14 mouse cellular contexts compared by ENCODE assay signal in the genomic region with DNA sequence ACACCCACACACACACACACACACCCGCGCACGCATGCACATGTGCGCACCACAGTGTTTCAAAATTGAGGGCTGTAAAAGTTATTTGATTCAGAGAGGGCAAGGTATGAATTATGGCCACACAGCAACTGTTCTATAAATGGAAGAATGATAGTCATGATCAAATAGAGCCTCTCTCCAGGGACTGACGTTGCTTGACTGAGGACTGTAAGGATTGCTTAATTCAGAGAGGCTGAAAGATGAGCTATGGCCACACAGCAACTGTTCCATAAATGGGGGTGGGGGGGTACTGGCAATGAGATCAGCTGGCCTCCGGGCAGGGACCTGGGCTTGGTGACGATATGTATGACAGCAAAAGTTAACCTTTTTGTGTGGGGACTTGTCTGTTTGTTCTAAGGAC. TPM values are rescaled to one million over a fixed set of nuclear protein-coding genes. Genes with fewer than 3 reads are reported as not detected.
A peak's percentile ranks its signal among the peaks of the same experiment; 100 is the strongest.
DNase-seq lines count a peak whose midpoint lies in the region; ATAC-seq and TF ChIP-seq lines count a peak whose summit lies in the region.
"Had no signal": no experiment of that assay in that cellular context is flagged by ENCODE, and none has a peak within 500 bp of the region (broad histone marks: within the 10 kb centered on the region; RNA-seq: fewer than 3 reads in every experiment).

No protein-coding gene starts in this region.

- no peaks in the 10 kb centered on the region for H3K9me3 ChIP-seq in heart, embryonic 14.5 days (ENCODE audit: control insufficient read depth, low read length)
- no peaks in the 10 kb centered on the region for H3K9me3 ChIP-seq in lung, postnatal 0 days (ENCODE audit: low read length)
- no peaks in the 10 kb centered on the region for H3K9me3 ChIP-seq in heart, postnatal 0 days (replicated peaks; ENCODE audit: control insufficient read depth, low read length)
- H3K9me3 ChIP-seq: forebrain, embryonic 15.5 days; hindbrain, embryonic 12.5 days; midbrain, embryonic 12.5 days had no signal

- intact Hi-C loops in heart, postnatal 10 days (cut with DNase I): no loop called here

- 79% methylated on average over 7 of the region's 7 CpGs for WGBS in heart, embryonic 14.5 days
- 70% methylated on average over 7 of the region's 7 CpGs for WGBS in lung, postnatal 0 days
- WGBS in heart, postnatal 0 days: 73% methylated on average over 7 of the region's 7 CpGs

- peak overlapping the region; percentile 92 to 93 for H3K27ac ChIP-seq in heart, embryonic 14.5 days (replicated peaks in 1 of 2; ENCODE audit: control insufficient read depth in 1 of 2, insufficient read depth in 1 of 2, low read depth in 2 of 2, low read length in 2 of 2)
- peak overlapping the region; percentile 86 for H3K27ac ChIP-seq in lung, postnatal 0 days (ENCODE audit: low read length)
- H3K27ac ChIP-seq in heart, postnatal 0 days (ENCODE audit: low read depth): peak overlapping the region; percentile 92
- H3K27ac ChIP-seq: forebrain, embryonic 15.5 days; hindbrain, embryonic 12.5 days; midbrain, embryonic 12.5 days had no signal

- no peak for DNase-seq in heart, postnatal 10 days
- peak; percentile 41 for DNase-seq in lung, postnatal 0 days (ENCODE audit: low spot score)
- DNase-seq in lung, postnatal 14 days: no peak
- no peak for DNase-seq in heart, postnatal 0 days (ENCODE audit: low spot score)
- DNase-seq in adrenal gland, postnatal 4 days (ENCODE audit: low spot score in 2 of 2): no peak
- DNase-seq in spleen, postnatal 36 days (ENCODE audit: low spot score in 2 of 2): no peak

- no peak for TF ChIP-seq EP300 in lung, postnatal 0 days (IDR thresholded peaks at IDR 0.05)
- no peak for TF ChIP-seq EP300 in heart, postnatal 0 days (IDR thresholded peaks at IDR 0.05; ENCODE audit: low read depth)

- H3K4me1 ChIP-seq in heart, embryonic 14.5 days (ENCODE audit: control insufficient read depth in 2 of 2, insufficient read depth in 2 of 2, low read length in 2 of 2): peaks cover 47 to 61% of the 10 kb centered on the region in 2 experiments
- H3K4me1 ChIP-seq in lung, postnatal 0 days (ENCODE audit: insufficient read depth, low read depth, low read length): peaks cover 46% of the 10 kb centered on the region
- peaks cover 50% of the 10 kb centered on the region for H3K4me1 ChIP-seq in heart, postnatal 0 days (ENCODE audit: control insufficient read depth, insufficient read depth)

- no peak for TF ChIP-seq CTCF in lung, postnatal 0 days (IDR thresholded peaks at IDR 0.05)
- TF ChIP-seq CTCF in heart, postnatal 0 days (IDR thresholded peaks at IDR 0.05; ENCODE audit: low read depth): no peak

- H3K9ac ChIP-seq in heart, embryonic 14.5 days (ENCODE audit: low read length): no peak overlapping the region; the same call in 1 of the 2 replicates
- no peak overlapping the region for H3K9ac ChIP-seq in lung, postnatal 0 days (replicated peaks; ENCODE audit: low read depth)
- H3K9ac ChIP-seq in heart, postnatal 0 days (replicated peaks; ENCODE audit: low read depth, low read length): no peak overlapping the region
- H3K9ac ChIP-seq: forebrain, embryonic 15.5 days; hindbrain, embryonic 12.5 days; midbrain, embryonic 12.5 days had no signal

- no peak for ATAC-seq in heart, embryonic 14.5 days (ENCODE audit: insufficient number of reproducible peaks, insufficient read depth, low FRiP score, low read depth)
- no peak for ATAC-seq in lung, postnatal 0 days
- ATAC-seq in heart, postnatal 0 days (ENCODE audit: insufficient read depth, low read depth): no peak
- ATAC-seq: forebrain, embryonic 15.5 days; Patski had no signal

- no peaks in the 10 kb centered on the region for H3K27me3 ChIP-seq in heart, embryonic 14.5 days (ENCODE audit: control insufficient read depth, insufficient read depth, low read length)
- H3K27me3 ChIP-seq in lung, postnatal 0 days (replicated peaks; ENCODE audit: insufficient read depth, low read length): no peaks in the 10 kb centered on the region
- no peaks in the 10 kb centered on the region for H3K27me3 ChIP-seq in heart, postnatal 0 days (ENCODE audit: control insufficient read depth, insufficient read depth, low read length)
- H3K27me3 ChIP-seq: forebrain, embryonic 15.5 days; hindbrain, embryonic 12.5 days; Patski had no signal

- no peaks in the 10 kb centered on the region for H3K36me3 ChIP-seq in heart, embryonic 14.5 days (ENCODE audit: control insufficient read depth, insufficient read depth, low read length)
- H3K36me3 ChIP-seq in lung, postnatal 0 days (ENCODE audit: insufficient read depth, low read length): no peaks in the 10 kb centered on the region
- no peaks in the 10 kb centered on the region for H3K36me3 ChIP-seq in heart, postnatal 0 days (replicated peaks; ENCODE audit: control insufficient read depth, insufficient read depth, low read length)
- H3K36me3 ChIP-seq: forebrain, embryonic 15.5 days; hindbrain, embryonic 12.5 days; midbrain, embryonic 12.5 days had no signal

- H3K4me2 ChIP-seq in heart, embryonic 14.5 days (ENCODE audit: low read length): no peak overlapping the region
- H3K4me2 ChIP-seq in lung, postnatal 0 days (replicated peaks; ENCODE audit: low read depth, low read length): no peak overlapping the region
- no peak overlapping the region for H3K4me2 ChIP-seq in heart, postnatal 0 days (ENCODE audit: low read depth, low read length)
- H3K4me2 ChIP-seq: forebrain, embryonic 15.5 days; hindbrain, embryonic 12.5 days; midbrain, embryonic 12.5 days had no signal

- H3K4me3 ChIP-seq in heart, embryonic 14.5 days (ENCODE audit: control insufficient read depth in 1 of 2, insufficient read depth in 1 of 2, low read depth in 1 of 2, low read length in 2 of 2): no peak overlapping the region
- H3K4me3 ChIP-seq in lung, postnatal 0 days (ENCODE audit: low read depth, low read length): no peak overlapping the region
- no peak overlapping the region for H3K4me3 ChIP-seq in heart, postnatal 0 days (ENCODE audit: low read depth, low read length)
- H3K4me3 ChIP-seq: erythroblast, embryonic 14.5 days; forebrain, embryonic 15.5 days; hindbrain, embryonic 12.5 days; midbrain, embryonic 12.5 days had no signal

RNA-seq across cellular contexts. Expression of gene Serpine1, which starts 5.1 kb away (rescaled TPM):
- 0.93 and 1.0 TPM in 2 replicates for polyA plus RNA-seq in heart, embryonic 14.5 days (2014; fragmentation: Nextera tagmentation; extraction: Ambion mirVana)
- 10 to 100 TPM; 11.0 to 19.3 TPM for total RNA-seq in heart, postnatal 10 days (2021)
- polyA plus RNA-seq in lung, postnatal 0 days (2015; fragmentation: Nextera tagmentation; extraction: Ambion mirVana): 0.88 and 1.1 TPM in 2 replicates
- total RNA-seq in heart, postnatal 0 days (2014; rRNA removed; ENCODE audit: low replicate concordance): 19.1 and 26.4 TPM in 2 replicates
- 0.93 and 1.2 TPM in 2 replicates for polyA plus RNA-seq in heart, postnatal 0 days (2015; fragmentation: Nextera tagmentation; extraction: Ambion mirVana)
- total RNA-seq in adrenal gland, postnatal 4 days (2021): 1 to 10 TPM; 1.7 to 2.2 TPM
- polyA plus RNA-seq: erythroblast, embryonic 14.5 days had no signal

RNA-seq across cellular contexts. Expression of gene Ap1s1, which starts 31.3 kb away (rescaled TPM):
- 117 and 120 TPM in 2 replicates for polyA plus RNA-seq in heart, embryonic 14.5 days (2014; fragmentation: Nextera tagmentation; extraction: Ambion mirVana)
- total RNA-seq in heart, postnatal 10 days (2021): 10 to 100 TPM; 59.7 to 65.0 TPM
- polyA plus RNA-seq in lung, postnatal 0 days (2015; fragmentation: Nextera tagmentation; extraction: Ambion mirVana): 112 and 125 TPM in 2 replicates
- 45.0 and 94.4 TPM in 2 replicates for total RNA-seq in heart, postnatal 0 days (2014; rRNA removed; ENCODE audit: low replicate concordance)
- 93.0 and 96.5 TPM in 2 replicates for polyA plus RNA-seq in heart, postnatal 0 days (2015; fragmentation: Nextera tagmentation; extraction: Ambion mirVana)
- total RNA-seq in adrenal gland, postnatal 4 days (2021): 100 to 1,000 TPM; 121 to 124 TPM

RNA-seq across cellular contexts. Expression of gene Trim56, which starts 38.8 kb away (rescaled TPM):
- 8.1 and 8.4 TPM in 2 replicates for polyA plus RNA-seq in heart, embryonic 14.5 days (2014; fragmentation: Nextera tagmentation; extraction: Ambion mirVana)
- 10 to 100 TPM; 21.2 to 21.6 TPM for total RNA-seq in heart, postnatal 10 days (2021)
- 13.4 and 16.4 TPM in 2 replicates for polyA plus RNA-seq in lung, postnatal 0 days (2015; fragmentation: Nextera tagmentation; extraction: Ambion mirVana)
- 15.1 and 20.3 TPM in 2 replicates for total RNA-seq in heart, postnatal 0 days (2014; rRNA removed; ENCODE audit: low replicate concordance)
- 4.7 and 4.9 TPM in 2 replicates for polyA plus RNA-seq in heart, postnatal 0 days (2015; fragmentation: Nextera tagmentation; extraction: Ambion mirVana)
- 10 to 100 TPM; 36.2 to 46.0 TPM for total RNA-seq in adrenal gland, postnatal 4 days (2021)

RNA-seq across cellular contexts. Expression of gene Vgf, which starts 51.0 kb away (rescaled TPM):
- 0.09 TPM in 1 of 2 replicates, not detected in the other for polyA plus RNA-seq in heart, embryonic 14.5 days (2014; fragmentation: Nextera tagmentation; extraction: Ambion mirVana)
- total RNA-seq in heart, postnatal 10 days (2021): not detected
- polyA plus RNA-seq in lung, postnatal 0 days (2015; fragmentation: Nextera tagmentation; extraction: Ambion mirVana): 0.12 and 0.19 TPM in 2 replicates
- total RNA-seq in heart, postnatal 0 days (2014; rRNA removed; ENCODE audit: low replicate concordance): not detected in 2 replicates
- 0.05 TPM in 1 of 2 replicates, not detected in the other for polyA plus RNA-seq in heart, postnatal 0 days (2015; fragmentation: Nextera tagmentation; extraction: Ambion mirVana)
- 10 to 100 TPM; 15.3 to 17.2 TPM for total RNA-seq in adrenal gland, postnatal 4 days (2021)
- total RNA-seq: gastrocnemius, adult 8-10 months had no signal
- polyA plus RNA-seq: macrophage had no signal
